Mouse (Mus musculus) natural killer cell, adult 2 months (primary cell): Measurements from ENCODE around the gene Gtf2a2.
"Not testable (repeated sequence)": the region's sequence is repeated elsewhere in the genome, so short reads cannot be mapped to it uniquely, and the experiment has no call there.

ENCODE experiments used
- DNase-seq, 2 experiments: peaks; one replicate each; pipeline ENCODE4 v3.0.0; 2022; ENCODE audit warnings: low spot score in 2 of 2

Gene Gtf2a2

DNA sequence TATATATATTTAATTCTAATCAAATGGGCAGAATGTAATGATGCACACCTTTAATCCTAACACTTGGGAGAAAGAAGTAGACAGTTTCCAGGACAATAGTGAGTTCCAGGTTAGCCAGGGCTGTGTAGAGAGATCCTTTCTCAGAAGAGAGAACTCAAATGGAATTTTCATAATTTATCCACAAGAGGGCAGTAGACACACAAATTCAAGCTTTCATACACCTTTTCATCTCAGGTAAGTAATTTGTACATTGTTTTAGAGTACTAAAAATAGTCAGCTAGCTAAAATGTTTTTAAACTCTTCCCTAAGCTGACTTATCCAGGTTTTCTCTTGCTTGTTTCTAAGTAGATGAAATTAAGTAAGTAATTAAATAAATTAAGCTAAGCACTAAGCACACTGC is 6.5 kb downstream of the Gtf2a2 start:
- DNase-seq, result no peak

GRCm38 (mm10) chr9:70021610-70022009 is 9.3 kb downstream of the Gtf2a2 start:
- no peak for DNase-seq

DNA sequence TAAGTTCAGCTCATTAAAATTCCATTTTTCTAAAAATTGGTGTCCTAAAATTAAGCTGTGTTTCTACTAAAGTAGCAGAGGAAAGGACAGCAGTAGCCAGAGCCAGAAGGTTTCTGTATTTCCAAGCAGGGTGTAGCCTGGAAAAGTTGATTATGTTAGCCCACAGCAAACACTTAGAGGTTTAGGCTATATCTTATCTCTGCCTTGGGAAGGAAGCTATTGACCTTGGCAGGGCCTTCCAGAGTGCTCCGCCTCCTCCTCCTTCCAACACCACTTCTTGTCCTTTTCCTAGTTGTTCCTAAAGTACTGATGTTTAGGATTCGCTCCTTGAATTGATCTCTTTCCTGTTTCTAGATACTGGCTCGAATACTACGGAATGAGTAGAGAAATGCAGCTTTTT is 9.7 kb downstream of the Gtf2a2 start:
- no peak for DNase-seq

DNA sequence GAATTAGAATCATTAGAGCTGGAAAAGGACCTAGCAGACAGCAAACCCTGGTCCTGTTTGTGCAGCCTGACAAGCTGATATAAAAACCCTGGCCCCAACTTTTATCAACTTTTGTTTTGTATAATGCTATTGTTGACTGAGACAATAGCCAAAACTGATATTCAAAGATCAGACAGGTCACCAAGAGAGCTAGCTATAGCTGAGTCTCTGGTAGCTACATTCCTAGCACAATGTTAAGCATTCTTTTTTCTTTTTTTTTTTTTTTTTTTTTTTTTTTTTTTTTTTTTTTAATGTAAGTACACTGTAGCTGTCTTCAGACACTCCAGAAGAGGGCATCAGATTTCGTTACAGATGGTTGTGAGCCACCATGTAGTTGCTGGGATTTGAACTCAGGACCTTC is 11.3 kb downstream of the Gtf2a2 start:
- not testable (repeated sequence) for DNase-seq

DNA sequence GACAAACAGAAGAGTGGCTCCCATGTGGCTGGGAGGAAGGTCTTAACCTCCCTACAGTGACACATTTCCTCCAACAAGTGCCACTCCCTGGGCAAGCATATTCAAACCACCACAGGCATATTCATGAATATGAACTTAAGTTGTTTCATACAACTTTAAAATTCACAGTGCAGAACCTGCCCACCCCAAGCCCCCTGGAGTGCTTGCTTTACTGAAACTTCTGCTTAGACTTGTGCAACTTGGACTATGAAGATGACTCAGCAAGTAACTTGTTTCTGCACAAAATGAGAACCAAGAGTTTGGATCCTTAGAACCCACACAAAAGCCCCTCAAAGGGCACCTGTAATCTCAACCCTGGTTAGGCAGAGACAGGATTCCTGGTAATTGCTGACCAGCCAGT is 12.3 kb downstream of the Gtf2a2 start:
- no peak for DNase-seq

- DNase-seq, result no peak
Measured at GRCm38 (mm10) chr9:70025365-70026012, 13.1 kb downstream of the Gtf2a2 start.

DNA sequence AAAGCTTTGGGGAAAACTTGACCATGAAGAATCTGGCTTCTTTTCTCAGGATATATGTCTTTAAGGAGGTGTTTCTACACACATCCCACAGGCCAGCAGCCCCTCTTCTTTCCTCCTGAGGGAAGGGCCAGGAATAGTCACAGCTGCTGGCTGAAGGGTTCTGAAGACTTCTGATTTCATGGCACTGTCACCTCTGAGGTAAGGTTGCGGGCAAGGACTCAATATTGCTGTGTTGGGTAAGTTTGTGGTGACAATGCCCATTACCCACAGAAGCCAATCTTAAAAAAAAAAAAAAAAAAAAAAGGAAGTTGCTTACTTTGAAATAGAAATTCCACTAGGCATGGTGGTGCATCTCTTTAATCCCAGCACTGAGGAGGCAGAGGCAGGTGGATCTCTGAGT is 19.8 kb downstream of the Gtf2a2 start:
- no peak for DNase-seq

DNA sequence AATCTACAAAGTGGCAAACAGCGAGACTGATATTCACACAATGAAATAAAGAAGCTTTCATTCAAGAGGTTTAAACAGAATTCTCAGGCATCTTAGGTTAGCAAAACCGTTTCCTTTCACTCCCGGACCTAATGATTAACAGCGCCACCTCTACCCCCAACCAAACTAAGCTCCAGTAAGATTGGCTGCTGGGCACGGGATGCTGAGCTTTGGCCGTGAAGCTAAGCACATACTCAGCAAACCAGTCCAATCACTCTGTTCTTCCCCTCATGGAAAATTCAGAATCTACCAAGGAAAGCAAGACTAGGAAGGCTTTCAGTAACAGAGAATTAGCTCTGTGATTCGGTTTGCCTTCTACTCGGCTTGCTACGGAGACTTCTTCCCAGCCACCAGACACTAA is 20.7 kb downstream of the Gtf2a2 start:
- DNase-seq, result no peak

DNA sequence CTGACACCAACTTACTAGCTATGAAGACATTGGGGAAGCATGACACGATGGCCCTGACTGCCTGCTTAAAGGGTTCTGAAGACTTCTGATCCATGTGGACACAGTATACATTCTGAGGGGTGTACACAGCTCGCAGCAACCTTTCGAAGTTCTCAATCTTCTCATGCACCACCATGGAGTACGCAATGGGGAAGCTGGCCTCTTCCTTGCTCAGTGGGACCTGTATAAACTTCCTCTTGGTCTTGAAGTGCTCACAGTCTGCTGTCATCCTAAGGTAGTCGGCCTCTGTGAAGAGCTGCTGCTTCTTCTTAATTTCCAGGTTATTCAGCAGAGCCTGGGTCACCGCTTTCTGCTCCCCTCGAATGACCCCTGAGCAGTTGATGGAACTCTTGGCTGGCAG is 22.4 kb downstream of the Gtf2a2 start:
- no peak for DNase-seq

GRCm38 (mm10) chr9:70036646-70037045 is 24.3 kb downstream of the Gtf2a2 start:
- no peak for DNase-seq

- no peak for DNase-seq
Measured at GRCm38 (mm10) chr9:70037988-70038387, 25.6 kb downstream of the Gtf2a2 start, which contains the start of gene Gcnt3. TSS of gene Gcnt3 (minus strand) at chr9:70038088.

- DNase-seq, result no peak
Measured at GRCm38 (mm10) chr9:70039597-70040385, 27.4 kb downstream of the Gtf2a2 start.

DNA sequence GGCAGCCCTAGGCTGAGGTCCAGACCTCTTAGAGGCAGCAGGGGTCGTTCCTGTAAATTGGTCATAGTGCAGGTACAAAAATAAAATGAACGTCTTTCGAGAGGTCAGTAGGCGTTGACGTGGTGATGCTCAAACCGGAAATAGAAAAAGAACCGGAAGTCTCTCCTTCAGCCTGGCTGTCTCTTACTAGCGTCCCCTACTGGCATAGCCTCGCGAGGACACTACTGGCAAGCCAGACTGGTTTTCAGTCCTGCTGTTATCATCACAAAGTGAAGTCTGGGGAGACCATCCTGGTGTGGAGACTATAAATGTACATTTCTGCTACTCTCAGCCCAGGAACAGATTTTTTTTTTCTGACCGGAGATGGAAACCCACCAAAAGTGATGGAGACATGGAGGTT is 28.2 kb downstream of the Gtf2a2 start:
- no peak for DNase-seq

DNA sequence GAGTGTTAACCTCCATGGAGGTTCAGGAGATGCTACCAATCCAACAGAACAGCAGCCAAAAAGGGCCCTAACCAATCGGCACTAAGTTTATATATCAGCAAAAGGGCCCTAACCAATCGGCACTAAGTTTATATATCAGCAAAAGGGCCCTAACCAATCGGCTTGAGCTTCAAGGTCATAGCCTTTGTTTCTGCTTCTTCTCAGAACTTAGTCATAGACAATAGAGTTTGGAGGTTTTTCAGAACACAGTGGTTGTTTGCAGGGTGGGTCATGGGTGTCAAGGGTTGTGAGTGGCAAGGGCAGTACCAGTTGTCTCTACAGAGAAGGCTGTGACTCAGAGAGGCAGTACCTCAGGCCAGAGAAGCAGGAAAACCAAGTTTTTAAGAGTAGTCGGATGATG is 29.8 kb downstream of the Gtf2a2 start:
- no peak for DNase-seq

DNA sequence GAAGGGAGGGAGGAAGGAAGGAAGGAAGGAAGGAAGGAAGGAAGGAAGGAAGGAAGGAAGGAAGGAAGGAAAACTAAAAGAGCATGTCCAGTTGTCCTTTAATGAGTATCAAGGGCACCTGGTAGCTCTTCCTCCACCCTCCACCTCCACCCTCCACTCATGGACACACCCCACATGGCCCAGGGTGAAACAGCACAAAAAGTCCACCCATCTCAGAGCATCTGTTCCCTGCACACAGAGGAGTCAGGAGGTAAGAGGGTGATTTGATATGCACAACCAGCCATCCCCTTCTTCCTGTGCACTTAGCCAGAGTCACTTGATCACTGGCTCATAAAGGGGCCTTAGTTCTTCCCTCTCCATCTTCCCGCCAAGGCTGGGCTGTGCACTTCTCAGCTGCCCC is 30.6 kb downstream of the Gtf2a2 start:
- no peak for DNase-seq

GRCm38 (mm10) chr9:70044865-70045264 is 32.5 kb downstream of the Gtf2a2 start:
- no peak for DNase-seq

GRCm38 (mm10) chr9:70046255-70046654 is 33.9 kb downstream of the Gtf2a2 start:
- no peak for DNase-seq

GRCm38 (mm10) chr9:70047839-70048238 is 35.5 kb downstream of the Gtf2a2 start:
- no peak for DNase-seq

- DNase-seq, result no peak
Measured at GRCm38 (mm10) chr9:70048280-70048679, 35.9 kb downstream of the Gtf2a2 start.

GRCm38 (mm10) chr9:70048751-70049415 is 36.5 kb downstream of the Gtf2a2 start:
- DNase-seq, result no peak

GRCm38 (mm10) chr9:70049416-70049783 is 37.0 kb downstream of the Gtf2a2 start:
- DNase-seq, result no peak

- DNase-seq, result no peak
Measured at GRCm38 (mm10) chr9:70049839-70050238, 37.5 kb downstream of the Gtf2a2 start.

GRCm38 (mm10) chr9:70052730-70053129 is 40.4 kb downstream of the Gtf2a2 start:
- DNase-seq, result no peak
